Mouse (Mus musculus): ENCODE measurements around the gene 4931428F04Rik. TPM values are rescaled to one million over a fixed set of nuclear protein-coding genes. Genes with fewer than 3 reads are reported as not detected.

Gene 4931428F04Rik
- total and polyA plus RNA-seq, 2 experiments from 2014 or later: 3.3 to 3.5 TPM

DNA sequence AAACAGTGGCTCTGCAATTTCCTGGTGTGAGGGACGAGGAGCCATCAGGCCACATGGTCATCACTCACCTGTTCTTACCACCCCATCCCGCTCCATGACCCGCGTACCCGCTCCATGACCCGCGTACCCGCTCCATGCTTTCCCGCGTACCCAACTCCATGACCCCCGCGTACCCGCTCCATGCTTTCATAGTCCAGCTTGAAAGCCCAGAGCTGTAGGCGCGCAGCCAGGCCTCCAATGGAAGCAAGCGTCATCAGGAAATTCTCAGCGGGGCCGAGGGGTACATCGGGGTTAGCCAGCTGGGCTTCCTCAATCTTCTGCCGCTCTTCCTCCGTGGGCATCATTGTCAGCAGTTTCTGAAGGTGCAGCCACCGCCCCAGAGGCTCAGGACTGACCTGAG, 41.8 kb upstream of the 4931428F04Rik start:
- H3K4me3 ChIP-seq (ENCODE audit: low read depth, low read length): no peak overlapping the region
- H3K4me2 ChIP-seq (ENCODE audit: low read depth, low read length): no peak overlapping the region
- no peaks in the 10 kb centered on the region for H3K27me3 ChIP-seq (ENCODE audit: control insufficient read depth, insufficient read depth, low read length)
- H3K9me3 ChIP-seq (replicated peaks; ENCODE audit: control insufficient read depth, low read length): no peaks in the 10 kb centered on the region
- H3K27ac ChIP-seq (ENCODE audit: low read depth): no peak overlapping the region
- WGBS: 91% methylated on average over 22 of the region's 22 CpGs
- no peak overlapping the region for H3K9ac ChIP-seq (replicated peaks; ENCODE audit: low read depth, low read length)
- peaks cover 7% of the 10 kb centered on the region; the same call in 1 of the 2 replicates for H3K4me1 ChIP-seq (ENCODE audit: control insufficient read depth, insufficient read depth)
- no peak for DNase-seq (ENCODE audit: low spot score)
- TF ChIP-seq EP300 (IDR thresholded peaks at IDR 0.05; ENCODE audit: low read depth): no peak
- TF ChIP-seq CTCF (IDR thresholded peaks at IDR 0.05; ENCODE audit: low read depth): no peak
- ATAC-seq (ENCODE audit: insufficient read depth, low read depth): no peak
- H3K36me3 ChIP-seq (replicated peaks; ENCODE audit: control insufficient read depth, insufficient read depth, low read length): peaks cover 84% of the 10 kb centered on the region

DNA sequence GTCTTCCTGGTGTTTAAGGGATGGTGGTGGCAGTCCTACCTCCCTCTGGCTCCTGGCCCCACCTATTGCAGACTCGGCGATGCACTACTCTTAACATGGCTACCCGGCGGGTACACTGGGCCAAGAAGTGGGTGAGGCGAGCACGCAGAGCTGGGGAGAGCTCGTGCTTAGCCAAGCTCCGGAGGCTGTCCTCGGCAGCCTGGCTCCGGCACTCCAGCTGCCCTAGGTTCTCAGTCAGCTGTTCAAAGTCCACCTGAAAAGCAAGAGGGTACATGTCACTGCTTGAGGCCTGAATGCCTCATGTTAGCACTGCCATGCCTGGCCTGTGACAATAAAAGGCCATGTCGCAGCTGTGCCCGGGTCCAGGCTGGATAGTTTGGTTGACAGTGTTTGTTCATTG, 40.7 kb upstream of the 4931428F04Rik start:
- Histone ChIP-seq H3K27ac (ENCODE audit: low read depth) (no peak overlapping the region), H3K9me3 (replicated peaks; ENCODE audit: control insufficient read depth, low read length) (no peaks in the 10 kb centered on the region), H3K4me3 (ENCODE audit: low read depth, low read length) (no peak overlapping the region), H3K36me3 (replicated peaks; ENCODE audit: control insufficient read depth, insufficient read depth, low read length) (peaks cover 72% of the 10 kb centered on the region), H3K4me1 (ENCODE audit: control insufficient read depth, insufficient read depth) (peaks cover 13% of the 10 kb centered on the region), H3K4me2 (ENCODE audit: low read depth, low read length) (no peak overlapping the region), H3K9ac (replicated peaks; ENCODE audit: low read depth, low read length) (no peak overlapping the region), H3K27me3 (ENCODE audit: control insufficient read depth, insufficient read depth, low read length) (no peaks in the 10 kb centered on the region)
- DNase-seq (ENCODE audit: low spot score) (no peak), ATAC-seq (ENCODE audit: insufficient read depth, low read depth) (no peak)
- no peak for TF ChIP-seq EP300 (IDR thresholded peaks at IDR 0.05; ENCODE audit: low read depth)
- TF ChIP-seq CTCF (IDR thresholded peaks at IDR 0.05; ENCODE audit: low read depth): no peak
- 89% methylated on average over 12 of the region's 12 CpGs for WGBS

DNA sequence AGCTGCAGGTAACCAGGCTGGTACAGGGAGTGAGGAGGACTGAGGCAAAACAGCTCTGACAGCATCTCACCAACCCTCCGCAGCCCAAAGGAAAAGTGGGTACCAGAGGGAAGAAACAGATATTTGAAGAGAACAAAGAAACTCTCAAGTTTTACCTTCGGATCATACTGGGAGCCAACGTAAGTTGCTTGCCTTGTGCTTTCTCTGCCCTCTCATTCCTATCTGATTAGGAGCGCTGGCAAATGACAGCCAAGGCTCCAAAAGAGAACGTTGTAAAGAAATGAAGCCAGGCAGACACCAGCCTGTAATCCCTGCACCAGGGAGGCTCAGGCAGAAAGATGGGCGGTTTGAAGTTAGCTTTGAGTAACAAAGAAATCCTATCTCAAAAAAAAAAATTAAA, 37.3 kb upstream of the 4931428F04Rik start:
- peak overlapping the region; percentile 80 for H3K27ac ChIP-seq (ENCODE audit: low read depth)
- peaks cover 20% of the 10 kb centered on the region for H3K4me1 ChIP-seq (ENCODE audit: control insufficient read depth, insufficient read depth)
- TF ChIP-seq CTCF (IDR thresholded peaks at IDR 0.05; ENCODE audit: low read depth) (no peak), EP300 (IDR thresholded peaks at IDR 0.05; ENCODE audit: low read depth) (no peak)
- no peaks in the 10 kb centered on the region for H3K9me3 ChIP-seq (replicated peaks; ENCODE audit: control insufficient read depth, low read length)
- peak overlapping the region; percentile 82 for H3K4me2 ChIP-seq (ENCODE audit: low read depth, low read length)
- H3K36me3 ChIP-seq (replicated peaks; ENCODE audit: control insufficient read depth, insufficient read depth, low read length): peaks cover 49% of the 10 kb centered on the region
- peak overlapping the region; percentile 76 for H3K9ac ChIP-seq (replicated peaks; ENCODE audit: low read depth, low read length)
- no peaks in the 10 kb centered on the region for H3K27me3 ChIP-seq (ENCODE audit: control insufficient read depth, insufficient read depth, low read length)
- DNase-seq (ENCODE audit: low spot score): no peak
- ATAC-seq (ENCODE audit: insufficient read depth, low read depth): no peak
- WGBS: 28% methylated on average over 6 of the region's 6 CpGs
- peak overlapping the region; percentile 88 for H3K4me3 ChIP-seq (ENCODE audit: low read depth, low read length)

DNA sequence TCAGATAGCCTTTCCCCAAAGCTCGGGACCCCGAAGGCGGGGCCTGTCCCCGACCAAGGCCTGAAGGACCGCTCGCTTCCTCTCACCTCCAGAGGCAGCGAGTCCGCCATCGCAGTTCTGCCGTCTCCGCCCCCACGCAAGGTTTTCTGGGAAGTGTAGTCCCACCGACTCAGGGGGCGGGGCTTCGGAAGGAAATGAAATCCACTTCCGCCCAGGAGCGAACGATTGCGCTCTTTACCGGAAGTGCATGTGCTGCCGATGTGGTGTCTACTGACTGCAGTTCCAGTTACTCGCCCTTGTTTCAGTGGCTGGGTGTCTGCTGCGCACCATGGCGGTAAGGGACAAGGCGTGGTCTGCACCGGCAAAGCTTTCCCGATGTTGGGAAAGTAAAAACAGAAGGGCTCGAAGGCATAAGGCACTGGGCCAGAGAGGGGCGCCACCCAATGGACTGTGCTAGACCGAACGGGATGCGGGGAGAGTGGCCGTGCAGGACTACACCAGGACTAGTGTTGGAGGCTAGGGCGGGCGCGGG, 36.5 kb upstream of the 4931428F04Rik start, which contains the start of the genes Lrrc29 and Tmem208:
TSS of gene Lrrc29 (minus strand) at position 138 of the 532 bp plus-strand sequence.
TSS of gene Tmem208 (plus strand) at position 214 of the 532 bp plus-strand sequence.
- under 1% methylated on average over 36 of the region's 36 CpGs for WGBS

GRCm38 (mm10) chr8:105325641-105326093, 36.0 kb upstream of the 4931428F04Rik start:
- no peak for DNase-seq (ENCODE audit: low spot score)
- ATAC-seq (ENCODE audit: insufficient read depth, low read depth): peak; percentile 25
- no peaks in the 10 kb centered on the region for H3K9me3 ChIP-seq (replicated peaks; ENCODE audit: control insufficient read depth, low read length)
- peak overlapping the region; percentile 80 for H3K27ac ChIP-seq (ENCODE audit: low read depth)
- H3K4me1 ChIP-seq (ENCODE audit: control insufficient read depth, insufficient read depth): peaks cover 20% of the 10 kb centered on the region
- no peaks in the 10 kb centered on the region for H3K27me3 ChIP-seq (ENCODE audit: control insufficient read depth, insufficient read depth, low read length)
- H3K36me3 ChIP-seq (replicated peaks; ENCODE audit: control insufficient read depth, insufficient read depth, low read length): peaks cover 41% of the 10 kb centered on the region
- WGBS: under 1% methylated on average over 12 of the region's 12 CpGs
- peak overlapping the region; percentile 88 for H3K4me3 ChIP-seq (ENCODE audit: low read depth, low read length)
- TF ChIP-seq CTCF (IDR thresholded peaks at IDR 0.05; ENCODE audit: low read depth): no peak
- TF ChIP-seq EP300 (IDR thresholded peaks at IDR 0.05; ENCODE audit: low read depth): no peak
- H3K9ac ChIP-seq (replicated peaks; ENCODE audit: low read depth, low read length): peak overlapping the region; percentile 76
- peak overlapping the region; percentile 82 for H3K4me2 ChIP-seq (ENCODE audit: low read depth, low read length)

More for the DNA sequence above, 36.5 kb upstream of the 4931428F04Rik start, which contains the start of the genes Lrrc29 and Tmem208:
- Histone ChIP-seq H3K27me3 (ENCODE audit: control insufficient read depth, insufficient read depth, low read length) (no peaks in the 10 kb centered on the region), H3K9ac (replicated peaks; ENCODE audit: low read depth, low read length) (peak within 1 kb of the TSS; percentile 76), H3K36me3 (replicated peaks; ENCODE audit: control insufficient read depth, insufficient read depth, low read length) (peaks cover 46% of the 10 kb centered on the region), H3K4me1 (ENCODE audit: control insufficient read depth, insufficient read depth) (peaks cover 20% of the 10 kb centered on the region), H3K4me3 (ENCODE audit: low read depth, low read length) (peak within 1 kb of the TSS; percentile 88), H3K9me3 (replicated peaks; ENCODE audit: control insufficient read depth, low read length) (no peaks in the 10 kb centered on the region), H3K4me2 (ENCODE audit: low read depth, low read length) (peak within 1 kb of the TSS; percentile 82), H3K27ac (ENCODE audit: low read depth) (peak within 1 kb of the TSS; percentile 80)
- peak; percentile 92 for ATAC-seq (ENCODE audit: insufficient read depth, low read depth)
- TF ChIP-seq CTCF (IDR thresholded peaks at IDR 0.05; ENCODE audit: low read depth): peak; percentile 56
- TF ChIP-seq EP300 (IDR thresholded peaks at IDR 0.05; ENCODE audit: low read depth): no peak
- DNase-seq (ENCODE audit: low spot score): peak; percentile 97

Measured in heart, postnatal 0 days (tissue).